Mouse (Mus musculus) layer of hippocampus, adult 2 months (tissue): Measurements from ENCODE around the gene Duoxa1. TPM values are rescaled to one million over a fixed set of nuclear protein-coding genes. Genes with fewer than 3 reads are reported as not detected.

Experiments
- DNase-seq, 2 experiments: peaks; one replicate each; pipeline ENCODE4 v3.0.0; 2022; ENCODE audit warnings: low spot score in 2 of 2
- H3K27ac ChIP-seq: fragments of 200-600 bp; 2 replicates; pipeline ENCODE4 v1.8.1; 2022
- H3K4me3 ChIP-seq: fragments of 200-600 bp; 2 replicates; pipeline ENCODE4 v1.8.1; 2022; ENCODE audit warnings: mild to moderate bottlenecking
- CTCF ChIP-seq: fragments of 200-600 bp; conservative IDR thresholded peaks from 2 replicates; pipeline ENCODE4 v1.8.1; 2022; ENCODE audit warnings: antibody characterized with exemption, mild to moderate bottlenecking, moderate library complexity
- total RNA-seq, 2 experiments: library from RNA; stranded (reverse); gene quantifications; 2 replicates each; pipeline ENCODE4 v1.2.3; 2021

Duoxa1 gene
- total RNA-seq, 2 experiments from 2014 or later = not detected

DNA sequence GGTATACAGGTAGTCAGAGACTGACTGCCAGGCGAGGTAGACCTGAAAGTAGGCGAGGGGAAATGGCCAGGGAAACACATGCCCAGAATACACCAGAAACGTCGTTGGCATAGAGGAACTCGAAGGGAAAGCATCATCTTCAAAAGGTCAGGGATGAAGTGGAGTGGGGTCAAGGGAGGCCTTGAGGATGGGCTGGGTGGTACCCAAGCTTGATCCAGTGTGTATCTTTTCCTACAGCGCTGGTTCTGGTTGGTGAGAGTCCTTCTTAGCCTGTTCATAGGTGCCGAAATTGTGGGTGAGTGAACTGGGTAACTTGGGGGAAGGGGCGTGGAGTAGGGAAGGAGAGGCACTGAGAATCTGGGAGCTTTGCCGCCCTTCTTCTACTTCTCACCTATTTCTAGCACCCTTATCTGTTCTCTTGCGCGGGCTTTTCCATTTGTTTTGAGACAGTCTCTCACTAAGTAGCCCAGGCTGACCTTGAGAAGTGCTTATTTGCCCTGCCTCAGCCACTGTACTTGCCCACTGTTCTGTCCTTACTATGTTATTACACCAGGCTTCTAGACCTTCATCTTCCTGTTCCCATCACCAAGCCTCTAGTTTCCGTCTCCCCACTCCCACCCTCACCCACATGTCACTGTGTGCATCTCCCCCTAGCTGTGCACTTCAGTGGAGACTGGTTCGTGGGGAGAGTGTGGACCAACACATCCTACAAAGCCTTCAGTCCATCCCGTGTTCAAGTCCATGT is 13.4 kb downstream of the Duoxa1 start:
- no peak for TF ChIP-seq CTCF
- H3K4me3 ChIP-seq = no peak overlapping the region

GRCm38 (mm10) chr2:122298596-122299490 is 14.7 kb downstream of the Duoxa1 start, which contains the start of gene Duoxa2:
Gene Duoxa2 (plus strand): TSS chr2:122298900.
- H3K4me3 ChIP-seq = no peak within 1 kb of the TSS
- H3K27ac ChIP-seq = no peak within 1 kb of the TSS
- no peak for DNase-seq
- no peak for TF ChIP-seq CTCF

More for the DNA sequence above, 13.4 kb downstream of the Duoxa1 start:
- DNase-seq = no peak
- no peak overlapping the region for H3K27ac ChIP-seq

- Histone ChIP-seq H3K27ac (no peak within 1 kb of the TSS), H3K4me3 (no peak within 1 kb of the TSS)
- no peak for DNase-seq
- no peak for TF ChIP-seq CTCF
Measured at GRCm38 (mm10) chr2:122298096-122298499, 15.4 kb downstream of the Duoxa1 start, which contains the start of gene Duox2. Gene Duox2 (minus strand): TSS chr2:122298449.

GRCm38 (mm10) chr2:122297271-122298095 is 16.0 kb downstream of the Duoxa1 start:
- TF ChIP-seq CTCF = no peak
- Histone ChIP-seq H3K4me3 (no peak overlapping the region), H3K27ac (no peak overlapping the region)
- DNase-seq = no peak

GRCm38 (mm10) chr2:122294916-122295315 is 18.6 kb downstream of the Duoxa1 start:
- no peak for DNase-seq
- no peak for TF ChIP-seq CTCF
- H3K4me3 ChIP-seq = no peak overlapping the region
- H3K27ac ChIP-seq = no peak overlapping the region

GRCm38 (mm10) chr2:122286137-122286536 is 27.4 kb downstream of the Duoxa1 start:
- Histone ChIP-seq H3K27ac (no peak overlapping the region), H3K4me3 (no peak overlapping the region)
- DNase-seq = no peak
- TF ChIP-seq CTCF = no peak

- no peak for DNase-seq
- Histone ChIP-seq H3K4me3 (no peak overlapping the region), H3K27ac (no peak overlapping the region)
- no peak for TF ChIP-seq CTCF
Measured at GRCm38 (mm10) chr2:122284091-122284490, 29.4 kb downstream of the Duoxa1 start.

DNA sequence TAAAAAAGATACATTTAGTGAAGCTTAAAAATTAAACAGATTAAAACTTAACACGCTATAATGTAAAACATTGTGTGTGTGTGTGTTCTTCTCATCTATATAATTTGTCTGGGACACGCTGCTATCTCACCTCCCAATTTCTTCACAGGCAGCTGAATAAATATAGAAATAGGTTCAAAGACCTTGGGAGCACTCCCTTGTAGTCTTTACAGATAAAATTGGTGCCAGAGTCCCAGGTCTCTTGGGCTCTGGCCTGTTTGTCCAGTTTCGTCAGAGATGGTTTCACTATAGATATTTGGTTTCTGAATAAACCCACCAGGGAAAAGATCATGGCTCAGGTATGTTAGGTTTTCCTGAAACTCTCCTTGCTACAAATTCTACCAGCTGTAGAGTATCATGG is 34.8 kb downstream of the Duoxa1 start:
- Histone ChIP-seq H3K4me3 (no peak overlapping the region), H3K27ac (no peak overlapping the region)
- DNase-seq = no peak
- TF ChIP-seq CTCF = no peak

DNA sequence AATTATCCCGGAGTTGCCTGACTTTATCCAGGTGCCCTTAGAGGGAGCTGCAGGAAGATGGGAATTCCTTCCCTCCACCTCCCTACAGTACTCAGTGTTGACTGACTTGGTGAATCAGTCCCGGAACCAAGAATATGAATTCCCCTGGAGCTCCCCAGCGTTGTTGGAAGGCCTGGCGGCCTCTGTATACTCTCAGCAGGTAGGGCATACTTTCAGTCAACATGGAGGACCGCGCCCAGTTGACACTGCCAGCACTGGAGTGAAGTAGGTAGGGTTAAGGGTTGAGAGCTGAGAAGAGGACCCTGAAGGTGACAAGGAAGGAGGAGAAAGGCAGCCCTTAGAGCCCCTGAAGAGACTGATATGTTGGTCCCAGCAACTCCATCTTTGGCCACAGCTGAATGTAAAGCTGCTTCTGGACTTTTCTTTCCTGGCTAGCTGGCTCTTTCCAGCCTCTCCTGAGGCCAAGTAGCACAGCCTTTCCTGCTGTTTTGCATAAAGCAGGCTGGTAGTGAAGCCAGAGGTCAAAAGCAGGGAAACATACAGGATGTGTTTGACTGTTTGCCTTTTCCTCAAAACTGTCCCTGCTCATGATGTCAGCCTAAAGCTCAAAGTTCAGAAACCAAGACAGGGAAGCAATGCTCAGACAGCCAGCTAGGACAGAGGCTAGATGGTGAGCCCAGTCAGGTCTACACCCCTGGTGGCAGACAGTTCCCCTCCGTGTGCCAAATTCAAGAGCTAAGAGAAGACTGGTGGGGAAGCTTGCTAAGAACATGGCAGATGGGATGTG is 46.9 kb downstream of the Duoxa1 start:
- Histone ChIP-seq H3K4me3 (no peak overlapping the region), H3K27ac (no peak overlapping the region)
- no peak for DNase-seq
- TF ChIP-seq CTCF = no peak

DNA sequence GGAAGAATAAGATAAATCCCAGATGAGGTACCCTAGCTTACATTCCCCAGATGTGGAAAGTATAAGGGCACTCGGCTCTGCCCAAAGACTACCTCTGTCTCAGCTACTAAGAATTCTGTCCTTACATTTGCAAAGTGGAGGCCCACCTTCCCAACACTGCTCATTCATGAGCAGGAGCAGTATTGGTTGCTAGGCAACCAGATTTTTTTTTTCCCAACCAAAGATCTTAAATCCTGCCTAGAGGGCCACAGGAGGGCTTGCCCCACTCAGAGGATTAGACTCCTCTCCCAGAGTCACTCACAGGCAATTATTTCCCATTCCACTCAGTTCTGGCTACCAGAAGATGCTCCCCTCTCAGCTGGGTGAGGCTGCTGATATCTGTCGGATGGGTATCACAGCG is 48.8 kb downstream of the Duoxa1 start:
- no peak for TF ChIP-seq CTCF
- Histone ChIP-seq H3K4me3 (no peak overlapping the region), H3K27ac (no peak overlapping the region)
- DNase-seq = no peak

DNA sequence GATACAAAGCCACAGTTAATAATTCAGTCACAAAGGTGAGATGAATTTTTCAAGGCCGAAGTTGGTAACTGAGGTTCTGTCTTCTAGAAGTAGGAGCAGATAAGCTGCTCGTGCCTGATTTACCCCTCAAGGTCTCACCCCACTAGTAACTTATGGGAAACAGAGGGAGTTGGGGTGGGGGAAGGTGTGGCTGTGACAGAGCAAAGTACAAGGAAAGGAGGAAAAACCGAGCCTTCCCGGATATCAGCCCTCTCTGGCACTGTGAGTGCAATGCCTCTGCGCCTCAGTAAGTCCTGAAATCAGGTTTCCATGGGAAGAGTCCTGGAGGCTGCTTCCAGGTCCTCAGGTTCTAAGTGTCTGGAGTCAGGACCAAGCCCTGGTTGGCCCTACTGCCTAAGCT is 52.8 kb downstream of the Duoxa1 start:
- TF ChIP-seq CTCF = no peak
- Histone ChIP-seq H3K4me3 (no peak overlapping the region), H3K27ac (no peak overlapping the region)
- no peak for DNase-seq

DNA sequence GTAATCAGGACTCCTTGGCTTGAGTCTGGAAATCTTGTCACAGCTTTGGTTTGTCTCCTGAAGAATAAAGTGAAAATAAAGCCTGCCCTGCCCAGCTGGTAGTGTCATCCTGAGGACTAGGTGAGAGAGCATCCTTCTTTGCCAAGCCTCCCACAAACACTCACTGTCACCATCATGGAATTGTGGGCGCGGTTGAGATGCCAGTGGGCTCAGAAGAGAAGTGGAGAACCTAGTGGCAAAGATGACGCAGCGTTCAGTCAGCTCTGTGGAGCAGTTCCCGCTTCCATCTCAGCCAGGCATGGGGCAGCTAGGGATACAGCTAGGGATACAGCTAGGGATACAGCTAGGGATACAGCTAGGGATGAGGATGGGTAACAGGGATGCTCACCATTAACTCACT is 57.5 kb downstream of the Duoxa1 start:
- no peak overlapping the region for H3K27ac ChIP-seq
- peak in 1 of 2 experiments; percentile 5 for DNase-seq
- TF ChIP-seq CTCF = no peak
- H3K4me3 ChIP-seq = no peak overlapping the region

Other genes with a start within 250 kb of the Duoxa1 start
- gene Spg11, start 195.3 kb downstream of the Duoxa1 start, total RNA-seq = 10 to 100 TPM; 15.5 to 17.1 TPM
- 100 to 1,000 TPM in 1 of 2 experiments, 10 to 100 TPM in 1; 98.0 to 115 TPM for gene B2m, start 166.0 kb downstream of the Duoxa1 start, total RNA-seq
- not detected for gene Trim69, start 153.0 kb downstream of the Duoxa1 start, total RNA-seq
- gene Patl2, start 127.5 kb downstream of the Duoxa1 start, total RNA-seq = not detected
- not detected for gene Terb2, start 127.5 kb downstream of the Duoxa1 start, total RNA-seq
- 10 to 100 TPM; 19.0 to 19.3 TPM for gene Sord, start 79.0 kb downstream of the Duoxa1 start, total RNA-seq
- under 1 TPM in 1 of 2 experiments, not detected in 1; 0.08 TPM for gene Duox2, start 15.3 kb downstream of the Duoxa1 start, total RNA-seq
- gene Duoxa2, start 14.8 kb downstream of the Duoxa1 start, total RNA-seq = not detected
- gene Duox1, start 1.9 kb upstream of the Duoxa1 start, total RNA-seq = not detected
- gene Shf, start 55.4 kb upstream of the Duoxa1 start, total RNA-seq = 10 to 100 TPM; 61.7 to 62.6 TPM
- under 1 TPM in 1 of 2 experiments, not detected in 1; 0.54 TPM for gene Slc28a2, start 112.7 kb upstream of the Duoxa1 start, total RNA-seq
- gene Gm14085, start 171.2 kb upstream of the Duoxa1 start, total RNA-seq = not detected